Mouse (Mus musculus) activated CD4-positive, CD25-positive, alpha-beta regulatory T cell, adult 4 months (primary cell): ENCODE data around the gene Abl1. TPM values are rescaled to one million over a fixed set of nuclear protein-coding genes. Genes with fewer than 3 reads are reported as not detected.

Source experiments
- ATAC-seq: one replicate; pipeline ENCODE4 v1.8.0; 2017
- polyA plus RNA-seq, 2 experiments: library from polyadenylated mRNA; unstranded; fragments of 100-300 nt; shearing (Covaris generic); gene quantifications; one replicate each; pipeline ENCODE4 v1.2.1; 2017

Abl1 gene
- polyA plus RNA-seq, 2 experiments from 2014 or later = 7.4 to 8.1 TPM

GRCm38 (mm10) chr2:31749046-31749709, 61.0 kb downstream of the Abl1 start:
- ATAC-seq = no peak

- ATAC-seq = no peak
Measured at GRCm38 (mm10) chr2:31750133-31750532, 62.0 kb downstream of the Abl1 start.

- ATAC-seq = no peak
Measured at GRCm38 (mm10) chr2:31757472-31757871, 69.3 kb downstream of the Abl1 start.

- no peak for ATAC-seq
Measured at GRCm38 (mm10) chr2:31758966-31759365, 70.8 kb downstream of the Abl1 start.

- ATAC-seq = peak; percentile 61
Measured at GRCm38 (mm10) chr2:31759751-31760460, 71.7 kb downstream of the Abl1 start.

GRCm38 (mm10) chr2:31760486-31760885, 72.3 kb downstream of the Abl1 start:
- ATAC-seq = no peak

GRCm38 (mm10) chr2:31761115-31761531, 72.9 kb downstream of the Abl1 start:
- ATAC-seq = no peak

- no peak for ATAC-seq
Measured at GRCm38 (mm10) chr2:31761585-31761984, 73.4 kb downstream of the Abl1 start.

GRCm38 (mm10) chr2:31762155-31762554, 74.0 kb downstream of the Abl1 start:
- no peak for ATAC-seq

GRCm38 (mm10) chr2:31762853-31763252, 74.7 kb downstream of the Abl1 start:
- no peak for ATAC-seq

GRCm38 (mm10) chr2:31763271-31763670, 75.1 kb downstream of the Abl1 start:
- ATAC-seq = no peak

GRCm38 (mm10) chr2:31767104-31767503, 78.9 kb downstream of the Abl1 start:
- no peak for ATAC-seq

- ATAC-seq = no peak
Measured at GRCm38 (mm10) chr2:31767815-31768214, 79.6 kb downstream of the Abl1 start.

- ATAC-seq = no peak
Measured at GRCm38 (mm10) chr2:31769115-31769514, 80.9 kb downstream of the Abl1 start.

- no peak for ATAC-seq
Measured at GRCm38 (mm10) chr2:31769631-31770111, 81.5 kb downstream of the Abl1 start.

GRCm38 (mm10) chr2:31770781-31771441, 82.7 kb downstream of the Abl1 start:
- ATAC-seq = peak; percentile 46

- ATAC-seq = no peak
Measured at GRCm38 (mm10) chr2:31776479-31776878, 88.3 kb downstream of the Abl1 start.

- no peak for ATAC-seq
Measured at GRCm38 (mm10) chr2:31779258-31779657, 91.1 kb downstream of the Abl1 start.

GRCm38 (mm10) chr2:31782958-31783602, 94.9 kb downstream of the Abl1 start:
- no peak for ATAC-seq

GRCm38 (mm10) chr2:31785074-31785473, 96.9 kb downstream of the Abl1 start:
- no peak for ATAC-seq

GRCm38 (mm10) chr2:31787029-31787428, 98.9 kb downstream of the Abl1 start:
- no peak for ATAC-seq

GRCm38 (mm10) chr2:31788227-31788626, 100.1 kb downstream of the Abl1 start:
- ATAC-seq = no peak

- no peak for ATAC-seq
Measured at GRCm38 (mm10) chr2:31789215-31789614, 101.0 kb downstream of the Abl1 start.
